Mouse (Mus musculus): ENCODE measurements around the gene Kmt2e. TPM values are rescaled to one million over a fixed set of nuclear protein-coding genes. Genes with fewer than 3 reads are reported as not detected.

The Kmt2e gene
- total RNA-seq, 2 experiments from 2014 or later: 63.5 to 68.5 TPM

- peak in 1 of 2 experiments; percentile 47 for DNase-seq
Measured at GRCm38 (mm10) chr5:23410040-23410717, 24.1 kb upstream of the Kmt2e start.

GRCm38 (mm10) chr5:23410718-23411101, 23.5 kb upstream of the Kmt2e start:
- no peak for DNase-seq

DNA sequence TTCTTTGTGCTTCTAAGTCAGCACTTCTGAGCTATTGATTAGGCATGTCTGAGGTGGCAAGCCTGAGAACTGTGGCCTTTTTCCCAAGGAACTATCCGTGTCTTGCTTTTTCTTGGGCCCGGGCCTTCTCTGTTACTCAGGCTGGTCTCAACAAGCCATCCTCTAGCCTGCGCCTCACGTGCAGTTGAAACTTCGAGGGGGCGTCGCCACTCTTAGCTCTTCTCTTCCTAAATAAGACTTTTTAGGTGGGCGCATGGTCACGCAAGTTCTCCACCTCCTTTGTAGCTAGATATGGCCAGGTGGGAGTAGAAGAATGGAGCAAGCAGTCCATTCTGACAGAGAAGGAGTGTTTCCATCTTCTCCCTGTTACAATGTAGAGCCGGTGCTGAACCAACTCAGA, 22.6 kb upstream of the Kmt2e start:
- DNase-seq: no peak

GRCm38 (mm10) chr5:23412247-23412948, 21.8 kb upstream of the Kmt2e start:
- DNase-seq: no peak

- DNase-seq: no peak
Measured at GRCm38 (mm10) chr5:23413058-23413457, 21.2 kb upstream of the Kmt2e start.

GRCm38 (mm10) chr5:23413575-23414470, 20.4 kb upstream of the Kmt2e start:
- DNase-seq: no peak

DNA sequence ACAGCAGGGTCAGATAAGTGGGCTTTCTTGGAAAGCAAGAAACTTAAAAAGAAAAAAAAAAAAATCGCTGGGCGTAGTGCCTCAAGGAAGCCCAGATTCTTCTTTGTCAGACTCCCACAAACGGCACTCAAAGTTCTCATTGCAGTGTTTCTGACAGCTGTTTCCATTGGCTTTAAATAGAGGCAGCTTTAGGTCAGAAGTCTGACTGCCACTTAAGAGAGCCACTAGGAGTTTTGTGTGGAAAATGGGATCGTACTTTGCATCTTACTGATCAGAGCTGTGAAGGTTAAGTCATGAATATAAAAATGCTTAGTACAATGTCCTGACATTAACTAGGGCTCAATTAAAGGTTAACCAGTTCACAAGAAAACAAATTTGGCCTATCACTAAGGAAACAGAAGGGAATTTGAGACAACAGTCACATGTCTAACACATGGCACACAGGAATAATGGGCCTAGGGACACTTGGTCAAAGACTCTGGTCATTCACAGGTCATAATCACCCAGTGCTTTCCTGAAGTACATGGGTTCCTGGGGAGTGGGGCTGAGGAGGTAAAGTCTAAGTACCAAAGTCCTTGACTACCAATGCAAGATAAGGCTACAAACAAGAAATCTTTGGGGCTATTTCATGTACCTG, 19.6 kb upstream of the Kmt2e start:
- no peak for DNase-seq

DNA sequence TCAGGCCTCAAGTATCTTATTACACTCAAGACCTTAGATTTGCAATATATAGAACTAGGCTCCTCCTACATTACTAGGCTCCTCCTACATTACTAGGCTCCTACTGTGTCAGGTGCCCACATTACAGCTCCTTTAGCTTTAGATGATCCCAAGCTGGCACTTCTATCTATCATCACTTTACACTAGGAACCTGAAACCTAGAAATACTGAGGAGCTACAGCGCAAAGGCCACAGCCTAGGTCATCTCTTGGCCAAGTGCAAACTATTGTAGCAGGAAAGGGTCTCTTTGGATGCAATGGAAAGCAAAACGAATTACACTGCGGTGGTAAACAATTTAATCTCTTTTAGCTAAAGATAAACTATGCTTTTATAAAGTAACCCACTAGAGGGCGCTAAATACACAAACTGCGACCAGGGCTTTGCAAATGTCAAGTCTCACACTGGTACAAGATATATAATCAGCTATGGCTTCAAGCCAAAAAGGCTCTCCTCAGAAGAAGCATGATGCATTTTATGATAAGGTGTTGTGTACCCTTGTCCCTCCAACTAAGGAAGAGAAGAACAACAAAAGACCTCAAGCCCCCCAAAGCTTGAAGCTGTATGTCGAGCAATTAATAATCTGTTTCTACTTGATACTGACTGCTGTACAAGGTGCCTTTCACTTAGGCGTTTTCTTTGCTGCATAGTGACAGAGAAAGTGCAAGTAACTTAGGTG, 18.5 kb upstream of the Kmt2e start:
- no peak for DNase-seq

DNA sequence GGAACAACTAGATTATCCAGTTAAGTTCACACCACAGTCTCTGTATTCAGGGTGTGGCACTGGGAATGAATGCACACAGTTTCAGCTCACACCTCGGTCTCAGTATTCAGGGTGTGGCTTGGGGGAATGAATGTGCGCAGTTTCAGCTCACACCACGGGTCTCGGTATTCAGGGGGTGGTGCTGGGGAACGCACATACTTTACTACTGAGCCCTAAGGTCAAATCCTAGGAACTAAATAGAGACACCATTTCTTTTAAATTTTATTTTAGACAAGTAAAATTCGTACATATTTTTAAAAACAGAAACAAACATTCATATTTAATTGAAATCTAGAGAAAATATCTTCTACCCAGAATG, 18.0 kb upstream of the Kmt2e start:
- DNase-seq: no peak

GRCm38 (mm10) chr5:23417716-23418115, 16.5 kb upstream of the Kmt2e start:
- no peak for DNase-seq

DNA sequence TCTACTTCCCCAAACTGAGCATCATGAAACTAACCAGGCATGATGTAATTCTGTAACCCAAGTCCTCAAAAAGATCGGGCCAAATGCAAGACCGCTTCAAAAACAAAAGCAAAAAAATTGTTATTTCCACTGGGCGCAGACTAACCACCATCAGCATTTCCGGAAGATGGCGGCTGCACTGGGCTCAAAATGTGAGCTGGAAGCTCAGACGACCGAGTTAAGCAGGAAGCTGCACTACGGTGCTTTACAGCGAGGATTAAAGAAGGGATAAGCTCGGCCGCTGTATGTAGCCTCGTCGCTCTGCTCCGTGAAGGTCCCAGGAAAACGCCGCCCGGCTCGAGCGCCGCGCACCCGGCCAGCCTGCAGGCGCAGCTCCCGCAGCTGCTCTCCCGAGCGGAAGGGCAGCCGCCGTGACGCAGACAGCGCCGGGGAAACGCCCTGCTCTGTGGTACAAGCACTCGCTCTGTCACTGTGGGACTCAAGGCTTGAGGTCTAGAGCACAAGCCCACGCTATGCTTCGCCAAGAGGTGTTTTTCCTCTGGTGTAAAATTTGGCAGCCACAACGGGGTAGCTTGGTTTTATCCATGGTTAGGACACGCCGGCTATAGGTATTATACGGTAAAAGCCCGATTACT, 16.0 kb upstream of the Kmt2e start:
- DNase-seq: peak; percentile 91 to 93

DNA sequence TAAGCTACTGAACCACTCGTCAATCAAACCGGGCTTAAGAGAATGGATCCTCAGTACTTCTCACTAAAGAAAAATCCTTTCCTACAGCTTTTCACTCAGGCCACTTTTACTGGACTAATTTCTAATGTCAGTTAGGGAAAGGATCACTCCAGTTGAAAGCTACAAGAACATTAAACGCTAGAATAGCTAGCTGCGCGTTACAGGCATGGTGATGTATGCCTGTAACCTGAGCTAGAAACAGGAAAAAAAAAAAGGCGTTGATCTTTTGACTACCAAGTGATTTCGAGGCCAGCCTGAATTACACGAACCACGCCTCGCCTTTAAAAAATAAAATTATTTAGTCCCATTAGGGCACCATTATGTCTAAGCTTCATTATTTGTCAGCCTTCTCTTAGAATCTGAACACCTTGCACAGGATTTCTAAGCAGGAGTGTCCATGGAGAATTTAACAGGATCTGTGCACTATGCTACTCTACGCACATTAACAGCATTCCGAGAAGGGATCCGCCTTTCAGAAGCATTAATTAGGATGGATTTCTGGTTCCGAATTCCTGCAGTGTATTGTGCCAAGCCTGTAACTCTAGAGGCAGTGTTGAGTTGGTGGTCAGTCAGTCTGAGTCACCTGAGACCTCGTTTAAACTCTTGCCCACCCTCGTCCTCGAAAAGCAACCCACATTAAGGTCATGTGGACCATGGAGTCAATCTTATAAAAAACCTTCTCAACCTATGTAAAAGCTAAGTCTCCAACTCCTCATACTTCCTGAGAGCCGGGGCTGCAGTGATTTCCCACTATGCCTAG, 15.2 kb upstream of the Kmt2e start:
- no peak for DNase-seq

GRCm38 (mm10) chr5:23419616-23420170, 14.5 kb upstream of the Kmt2e start:
- DNase-seq: no peak

- DNase-seq: no peak
Measured at GRCm38 (mm10) chr5:23420410-23420809, 13.8 kb upstream of the Kmt2e start.

DNA sequence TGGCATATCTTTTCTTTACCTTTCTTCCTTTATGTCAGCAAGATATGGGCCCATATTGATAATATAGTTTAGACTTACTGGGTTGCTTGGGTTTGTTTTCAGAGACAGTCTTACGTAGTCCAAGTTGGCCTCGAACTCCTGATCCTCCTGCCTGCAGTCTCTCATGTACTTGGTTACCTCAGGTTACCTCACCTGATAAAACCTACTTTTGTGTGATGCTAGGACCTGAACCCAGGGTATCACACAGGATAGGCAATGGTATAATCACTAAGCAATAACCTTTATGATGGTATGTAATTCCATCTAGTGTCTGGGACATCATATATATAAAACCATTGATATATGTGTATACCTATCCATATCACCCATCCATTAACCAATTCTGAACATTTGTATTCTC, 12.8 kb upstream of the Kmt2e start:
- DNase-seq: no peak

DNA sequence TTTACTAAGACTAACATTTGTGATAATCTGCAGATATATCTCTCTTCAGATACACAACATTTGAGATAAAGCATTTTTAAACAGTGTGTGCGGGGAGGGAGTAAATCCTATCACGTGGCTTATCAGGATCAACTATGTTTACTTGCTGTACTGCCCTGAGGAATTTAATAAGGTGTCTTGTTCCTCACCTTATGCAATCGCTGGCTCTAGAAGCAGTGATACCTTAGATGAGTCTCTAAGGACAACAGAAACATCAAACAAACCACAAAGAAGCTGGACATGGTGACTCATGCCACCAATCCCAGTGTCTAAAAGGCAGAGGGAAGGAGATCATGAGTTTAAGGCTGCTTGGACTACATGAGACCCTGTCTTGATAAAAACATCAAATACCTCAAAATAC, 11.2 kb upstream of the Kmt2e start:
- DNase-seq: no peak

DNA sequence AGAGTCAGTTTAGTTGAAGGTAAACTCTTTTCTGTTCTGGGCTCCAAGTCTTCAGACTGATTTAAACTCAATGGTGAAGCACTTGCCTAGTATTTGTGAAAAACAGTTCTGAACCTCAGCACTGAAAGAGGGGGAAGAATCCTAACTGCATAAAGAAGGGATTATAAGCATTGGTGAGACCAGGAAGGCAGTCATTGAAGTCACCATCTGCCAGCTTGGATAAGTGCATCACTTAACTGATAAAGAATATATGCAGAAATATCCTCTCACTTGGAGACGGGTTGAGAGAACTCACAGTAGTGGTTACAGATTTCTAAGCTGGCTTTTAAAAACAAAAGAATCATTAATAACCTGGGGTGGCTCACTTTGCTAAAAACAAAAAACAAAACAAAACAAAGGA, 6.7 kb upstream of the Kmt2e start:
- no peak for DNase-seq

DNA sequence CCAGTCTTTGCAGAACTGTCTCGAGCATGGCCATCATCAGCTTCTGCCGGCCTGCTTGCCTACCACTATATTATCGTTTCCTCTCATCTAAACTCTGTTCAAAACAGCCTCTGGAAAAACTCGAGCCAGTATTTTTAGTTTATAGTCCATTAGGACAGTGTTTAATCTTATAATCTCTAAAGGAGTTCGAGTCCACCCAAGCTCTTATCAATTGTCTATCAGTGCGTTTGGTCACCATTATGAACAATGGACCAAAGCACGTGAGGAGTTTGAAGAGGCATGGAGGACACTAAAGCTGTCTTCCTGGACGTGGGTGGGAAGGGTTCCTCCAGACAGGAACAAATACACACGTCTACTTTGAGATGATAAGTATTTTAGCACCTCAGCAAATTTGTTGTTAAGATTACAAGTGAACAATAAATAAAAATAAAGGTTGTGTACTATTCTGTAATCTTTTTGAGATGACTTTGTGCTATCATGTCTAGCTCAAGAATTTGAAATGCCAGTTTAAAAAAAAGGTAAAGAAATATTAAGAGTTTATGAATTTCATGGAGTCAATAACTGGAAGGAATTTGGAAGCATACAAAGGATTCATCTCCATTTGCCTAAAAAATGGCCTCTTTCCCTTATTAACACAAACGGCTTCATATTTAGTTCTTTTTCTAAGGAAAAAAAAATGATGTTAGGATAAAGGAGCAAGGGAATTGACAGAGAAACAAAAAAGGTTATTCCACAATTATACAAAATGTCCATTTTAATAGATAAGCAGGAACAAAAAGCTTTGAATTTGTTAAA, 3.0 kb upstream of the Kmt2e start:
- no peak for DNase-seq
